Mouse (Mus musculus): ENCODE results near the gene Dnaaf2.

Dnaaf2 gene

GRCm38 (mm10) chr12:69198164-69198535, at the start of gene Dnaaf2:
Dnaaf2 (minus strand) TSS chr12:69198429.
- ATAC-seq (ENCODE audit: low TSS enrichment), result peak; percentile 21

GRCm38 (mm10) chr12:69241771-69242431, 43.7 kb upstream of the Dnaaf2 start:
- ATAC-seq (ENCODE audit: low TSS enrichment), result peak; percentile 87

GRCm38 (mm10) chr12:69241405-69241770, 43.2 kb upstream of the Dnaaf2 start:
- ATAC-seq (ENCODE audit: low TSS enrichment), result peak; percentile 29

GRCm38 (mm10) chr12:69240876-69241275, 42.6 kb upstream of the Dnaaf2 start, which contains the start of gene Klhdc1:
Klhdc1 (plus strand) TSS chr12:69241176.
- ATAC-seq (ENCODE audit: low TSS enrichment), result no peak

GRCm38 (mm10) chr12:69238284-69238683, 40.1 kb upstream of the Dnaaf2 start:
- ATAC-seq (ENCODE audit: low TSS enrichment), result no peak

GRCm38 (mm10) chr12:69235782-69236181, 37.6 kb upstream of the Dnaaf2 start:
- no peak for ATAC-seq (ENCODE audit: low TSS enrichment)

- no peak for ATAC-seq (ENCODE audit: low TSS enrichment)
Observed at GRCm38 (mm10) chr12:69229251-69229650, 31.0 kb upstream of the Dnaaf2 start.

GRCm38 (mm10) chr12:69227776-69228466, 29.7 kb upstream of the Dnaaf2 start, which contains the start of gene Pole2:
Pole2 (minus strand) TSS chr12:69228195.
- peak; percentile 96 for ATAC-seq (ENCODE audit: low TSS enrichment)

- no peak for ATAC-seq (ENCODE audit: low TSS enrichment)
Observed at GRCm38 (mm10) chr12:69220613-69221277, 22.5 kb upstream of the Dnaaf2 start.

- ATAC-seq (ENCODE audit: low TSS enrichment), result no peak
Observed at GRCm38 (mm10) chr12:69216587-69216986, 18.4 kb upstream of the Dnaaf2 start.

- peak; percentile 41; the same call in 1 of the 2 replicates for ATAC-seq (ENCODE audit: low TSS enrichment)
Observed at GRCm38 (mm10) chr12:69215000-69215785, 17.0 kb upstream of the Dnaaf2 start.

GRCm38 (mm10) chr12:69214393-69214792, 16.2 kb upstream of the Dnaaf2 start:
- no peak for ATAC-seq (ENCODE audit: low TSS enrichment)

GRCm38 (mm10) chr12:69213186-69213777, 15.1 kb upstream of the Dnaaf2 start:
- no peak for ATAC-seq (ENCODE audit: low TSS enrichment)

GRCm38 (mm10) chr12:69211057-69211456, 12.8 kb upstream of the Dnaaf2 start:
- ATAC-seq (ENCODE audit: low TSS enrichment), result no peak

GRCm38 (mm10) chr12:69210056-69210979, 12.1 kb upstream of the Dnaaf2 start:
- no peak for ATAC-seq (ENCODE audit: low TSS enrichment)

GRCm38 (mm10) chr12:69208520-69208919, 10.3 kb upstream of the Dnaaf2 start:
- no peak for ATAC-seq (ENCODE audit: low TSS enrichment)

- ATAC-seq (ENCODE audit: low TSS enrichment), result no peak
Observed at GRCm38 (mm10) chr12:69207926-69208325, 9.7 kb upstream of the Dnaaf2 start.

GRCm38 (mm10) chr12:69207396-69207795, 9.2 kb upstream of the Dnaaf2 start:
- ATAC-seq (ENCODE audit: low TSS enrichment), result no peak

GRCm38 (mm10) chr12:69204052-69204833, 6.0 kb upstream of the Dnaaf2 start, which contains the start of gene Gm49384:
Gm49384 (minus strand) TSS chr12:69204267.
- no peak for ATAC-seq (ENCODE audit: low TSS enrichment)

GRCm38 (mm10) chr12:69198985-69199384, 756 bp upstream of the Dnaaf2 start:
- no peak for ATAC-seq (ENCODE audit: low TSS enrichment)

Measured in frontal cortex, adult (tissue).